Mouse (Mus musculus) stomach, postnatal 0 days (tissue): Measurements from ENCODE around the gene Srgap2.

Experiments used
- CTCF ChIP-seq: IDR thresholded peaks from 2 replicates; pipeline ENCODE4 v1.5.1; 2016; ENCODE audit warnings: antibody characterized with exemption, low read depth, mild to moderate bottlenecking, moderate library complexity
- EP300 ChIP-seq: optimal IDR thresholded peaks from 2 replicates; pipeline ENCODE3; 2016; ENCODE audit warnings: antibody characterized with exemption

- TF ChIP-seq CTCF, result no peak
- TF ChIP-seq EP300, result no peak
These were observed 10.6 kb downstream of the Srgap2 start for GRCm38 (mm10) chr1:131516588-131516987.
